Mouse (Mus musculus): Measurements from ENCODE around the gene Dlg2. TPM values are rescaled to one million over a fixed set of nuclear protein-coding genes. Genes with fewer than 3 reads are reported as not detected.

The Dlg2 gene
- polyA plus RNA-seq, 1 experiment = 6.0 TPM

DNA sequence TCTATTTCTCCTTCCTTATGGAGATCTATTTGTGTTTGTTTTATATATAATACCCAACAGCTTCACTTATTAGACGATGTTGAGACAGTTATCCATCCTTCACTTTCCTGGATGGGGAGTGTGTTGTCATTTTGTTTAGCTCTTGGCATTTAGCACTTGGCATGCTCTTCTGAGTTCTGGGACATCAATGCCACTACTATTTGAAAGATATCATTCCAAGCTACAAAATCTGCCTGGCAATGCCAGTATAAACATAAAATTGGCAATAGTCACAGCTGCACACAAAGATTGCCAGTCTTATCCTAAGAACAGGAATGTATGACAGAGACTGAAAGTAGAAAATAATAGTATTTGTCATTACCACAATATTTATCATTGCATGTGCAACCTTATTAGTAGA, 735.8 kb downstream of the Dlg2 start:
- Histone ChIP-seq H3K4me1 (replicated peaks; ENCODE audit: control insufficient read depth, insufficient read depth, low read length) (no peaks in the 10 kb centered on the region), H3K36me3 (ENCODE audit: control insufficient read depth, insufficient read depth, low read length) (no peaks in the 10 kb centered on the region), H3K27me3 (ENCODE audit: control insufficient read depth, insufficient read depth, low read length) (no peaks in the 10 kb centered on the region), H3K4me3 (ENCODE audit: control insufficient read depth, insufficient read depth, low read length) (no peak overlapping the region), H3K27ac (ENCODE audit: control insufficient read depth, insufficient read depth, low read length) (no peak overlapping the region)
- no peak for DNase-seq
- WGBS = 96% methylated on average over 1 of the region's 1 CpGs
- TF ChIP-seq POLR2A (IDR thresholded peaks at IDR 0.05; ENCODE audit: control insufficient read depth, extremely low read depth, insufficient read depth, low read length, poor library complexity) = no peak
- no peak for TF ChIP-seq CTCF (IDR thresholded peaks at IDR 0.05; ENCODE audit: borderline replicate concordance, control insufficient read depth, extremely low read depth, insufficient read depth, low read length, poor library complexity)

DNA sequence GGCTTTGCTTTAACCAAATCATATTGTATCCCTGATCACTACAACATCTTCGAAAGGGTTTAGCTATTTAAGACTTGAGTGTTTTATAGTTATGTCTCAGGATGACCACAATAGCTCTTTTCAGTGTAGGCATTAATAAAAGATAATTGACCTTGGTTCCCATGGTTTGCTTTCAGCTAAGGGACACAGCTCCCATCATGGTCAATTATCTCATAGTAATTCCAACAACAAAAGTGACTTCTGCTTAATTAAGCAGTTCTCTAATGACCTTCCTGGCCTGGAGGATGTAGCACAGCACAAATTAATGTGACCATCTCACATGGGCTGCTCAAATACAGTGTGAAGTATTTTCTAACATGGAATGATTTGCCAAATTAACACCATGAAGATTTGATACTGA, 738.4 kb downstream of the Dlg2 start:
- TF ChIP-seq POLR2A (IDR thresholded peaks at IDR 0.05; ENCODE audit: control insufficient read depth, extremely low read depth, insufficient read depth, low read length, poor library complexity) (no peak), CTCF (IDR thresholded peaks at IDR 0.05; ENCODE audit: borderline replicate concordance, control insufficient read depth, extremely low read depth, insufficient read depth, low read length, poor library complexity) (no peak)
- no peaks in the 10 kb centered on the region for H3K36me3 ChIP-seq (ENCODE audit: control insufficient read depth, insufficient read depth, low read length)
- H3K27ac ChIP-seq (ENCODE audit: control insufficient read depth, insufficient read depth, low read length) = no peak overlapping the region
- H3K4me3 ChIP-seq (ENCODE audit: control insufficient read depth, insufficient read depth, low read length) = no peak overlapping the region
- 82% methylated on average over 1 of the region's 1 CpGs for WGBS
- DNase-seq = no peak
- H3K4me1 ChIP-seq (replicated peaks; ENCODE audit: control insufficient read depth, insufficient read depth, low read length) = no peaks in the 10 kb centered on the region
- H3K27me3 ChIP-seq (ENCODE audit: control insufficient read depth, insufficient read depth, low read length) = no peaks in the 10 kb centered on the region

DNA sequence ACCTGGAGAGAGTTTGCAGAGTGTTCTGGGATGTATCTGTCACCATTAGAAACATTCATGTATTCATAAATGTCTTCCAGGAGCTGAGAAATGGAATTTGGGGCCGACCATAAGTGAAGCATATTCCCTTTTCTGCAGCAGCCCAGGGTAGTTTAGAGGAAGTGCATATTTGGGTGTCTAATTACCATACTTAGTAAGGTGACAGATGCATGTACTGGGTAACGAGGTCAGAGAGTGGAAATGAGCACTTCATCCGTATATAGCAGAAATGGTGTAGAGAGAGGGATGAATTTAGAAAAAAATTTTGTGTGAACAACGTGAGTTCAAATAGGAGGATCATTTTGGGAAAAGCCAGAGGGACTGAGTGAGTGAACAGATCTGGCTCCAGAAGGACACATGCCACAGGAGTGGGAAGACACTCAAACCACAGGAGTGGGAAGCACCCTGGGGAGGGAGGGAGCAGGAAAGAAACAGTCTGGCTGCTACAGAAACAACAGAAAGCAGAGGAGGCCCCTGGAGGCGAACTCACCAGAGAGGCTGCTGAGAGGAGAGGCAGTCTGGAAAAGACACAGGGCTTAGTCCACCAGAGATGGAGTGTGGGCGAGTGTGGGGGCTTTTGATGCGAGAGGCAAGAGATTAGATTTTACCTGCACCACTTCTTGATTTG, 742.0 kb downstream of the Dlg2 start:
- no peak for TF ChIP-seq CTCF (IDR thresholded peaks at IDR 0.05; ENCODE audit: borderline replicate concordance, control insufficient read depth, extremely low read depth, insufficient read depth, low read length, poor library complexity)
- TF ChIP-seq POLR2A (IDR thresholded peaks at IDR 0.05; ENCODE audit: control insufficient read depth, extremely low read depth, insufficient read depth, low read length, poor library complexity) = no peak

DNA sequence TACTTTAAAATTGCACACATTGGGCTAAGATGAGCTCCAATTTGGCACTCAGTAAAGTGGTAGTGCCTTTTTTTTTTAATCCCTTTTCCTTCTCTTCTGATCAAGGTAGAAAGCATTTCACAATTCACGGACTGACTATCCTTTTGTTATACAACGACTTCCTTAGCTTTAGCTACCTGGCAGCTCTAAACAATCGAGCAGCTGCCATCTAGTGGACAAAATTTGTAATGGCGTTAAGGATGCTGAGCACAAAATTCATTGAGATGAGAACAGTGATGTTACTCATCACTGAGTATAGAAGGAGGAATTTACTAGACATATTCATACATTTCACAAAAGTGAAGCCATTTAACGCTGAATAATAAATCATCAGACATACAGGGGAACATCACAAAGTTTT, 750.0 kb downstream of the Dlg2 start:
- H3K4me1 ChIP-seq (replicated peaks; ENCODE audit: control insufficient read depth, insufficient read depth, low read length) = no peaks in the 10 kb centered on the region
- no peaks in the 10 kb centered on the region for H3K27me3 ChIP-seq (ENCODE audit: control insufficient read depth, insufficient read depth, low read length)
- 2% methylated on average over 5 of the region's 5 CpGs for WGBS
- H3K36me3 ChIP-seq (ENCODE audit: control insufficient read depth, insufficient read depth, low read length) = no peaks in the 10 kb centered on the region
- TF ChIP-seq CTCF (IDR thresholded peaks at IDR 0.05; ENCODE audit: borderline replicate concordance, control insufficient read depth, extremely low read depth, insufficient read depth, low read length, poor library complexity) (no peak), POLR2A (IDR thresholded peaks at IDR 0.05; ENCODE audit: control insufficient read depth, extremely low read depth, insufficient read depth, low read length, poor library complexity) (no peak)
- no peak overlapping the region for H3K27ac ChIP-seq (ENCODE audit: control insufficient read depth, insufficient read depth, low read length)
- H3K4me3 ChIP-seq (ENCODE audit: control insufficient read depth, insufficient read depth, low read length) = no peak overlapping the region
- DNase-seq = peak; percentile 3

More for the DNA sequence above, 742.0 kb downstream of the Dlg2 start:
- no peak overlapping the region for H3K27ac ChIP-seq (ENCODE audit: control insufficient read depth, insufficient read depth, low read length)
- H3K27me3 ChIP-seq (ENCODE audit: control insufficient read depth, insufficient read depth, low read length) = no peaks in the 10 kb centered on the region
- no peaks in the 10 kb centered on the region for H3K4me1 ChIP-seq (replicated peaks; ENCODE audit: control insufficient read depth, insufficient read depth, low read length)
- DNase-seq = no peak
- WGBS = 59% methylated on average over 7 of the region's 7 CpGs
- no peak overlapping the region for H3K4me3 ChIP-seq (ENCODE audit: control insufficient read depth, insufficient read depth, low read length)
- no peaks in the 10 kb centered on the region for H3K36me3 ChIP-seq (ENCODE audit: control insufficient read depth, insufficient read depth, low read length)

DNA sequence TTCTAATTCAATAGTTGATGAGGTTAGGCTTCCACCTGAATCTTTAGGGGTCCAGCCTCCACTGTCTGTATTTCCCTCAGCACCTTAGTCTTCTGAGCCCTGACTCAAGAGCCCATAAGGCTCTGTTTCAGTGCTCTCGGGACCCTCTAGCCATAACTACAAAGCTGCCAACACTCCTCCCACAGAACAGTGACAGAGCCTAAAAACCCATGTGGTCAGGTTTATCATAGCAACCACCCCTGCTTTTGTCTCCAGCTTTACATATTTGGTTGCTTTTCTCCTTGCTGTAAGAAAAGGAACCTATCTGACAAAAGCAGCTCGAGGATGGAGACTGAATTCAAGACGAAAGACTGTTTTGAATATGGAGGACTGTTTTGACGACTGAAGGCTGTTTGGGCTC, 765.2 kb downstream of the Dlg2 start:
- no peaks in the 10 kb centered on the region for H3K27me3 ChIP-seq (ENCODE audit: control insufficient read depth, insufficient read depth, low read length)

DNA sequence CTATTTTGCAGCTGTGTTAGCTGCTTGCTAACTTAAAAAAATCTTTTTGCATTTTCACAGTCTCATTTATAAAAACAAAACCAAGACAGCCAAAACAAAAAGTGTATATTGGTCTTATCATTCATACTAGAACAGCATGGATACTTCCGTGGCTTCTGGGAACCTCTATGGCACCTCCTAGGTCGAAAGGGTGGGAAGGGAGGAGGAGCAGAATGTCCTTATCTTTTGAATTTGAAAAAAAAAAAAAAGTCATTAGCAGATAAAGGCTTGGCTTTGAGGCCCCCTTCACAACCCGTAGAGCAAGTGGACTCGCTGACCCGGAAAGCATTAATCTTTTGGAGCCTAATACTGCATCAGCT, 785.2 kb downstream of the Dlg2 start:
- no peaks in the 10 kb centered on the region for H3K27me3 ChIP-seq (ENCODE audit: control insufficient read depth, insufficient read depth, low read length)
- H3K36me3 ChIP-seq (ENCODE audit: control insufficient read depth, insufficient read depth, low read length) = no peaks in the 10 kb centered on the region
- H3K27ac ChIP-seq (ENCODE audit: control insufficient read depth, insufficient read depth, low read length) = no peak overlapping the region
- no peak overlapping the region for H3K4me3 ChIP-seq (ENCODE audit: control insufficient read depth, insufficient read depth, low read length)
- no peak for TF ChIP-seq POLR2A (IDR thresholded peaks at IDR 0.05; ENCODE audit: control insufficient read depth, extremely low read depth, insufficient read depth, low read length, poor library complexity)
- TF ChIP-seq CTCF (IDR thresholded peaks at IDR 0.05; ENCODE audit: borderline replicate concordance, control insufficient read depth, extremely low read depth, insufficient read depth, low read length, poor library complexity) = no peak
- H3K4me1 ChIP-seq (replicated peaks; ENCODE audit: control insufficient read depth, insufficient read depth, low read length) = no peaks in the 10 kb centered on the region
- no peak for DNase-seq
- WGBS = 5% methylated on average over 5 of the region's 5 CpGs

More for the DNA sequence above, 765.2 kb downstream of the Dlg2 start:
- 77% methylated on average over 4 of the region's 4 CpGs for WGBS
- Histone ChIP-seq H3K27ac (ENCODE audit: control insufficient read depth, insufficient read depth, low read length) (no peak overlapping the region), H3K36me3 (ENCODE audit: control insufficient read depth, insufficient read depth, low read length) (no peaks in the 10 kb centered on the region), H3K4me3 (ENCODE audit: control insufficient read depth, insufficient read depth, low read length) (no peak overlapping the region), H3K4me1 (replicated peaks; ENCODE audit: control insufficient read depth, insufficient read depth, low read length) (no peaks in the 10 kb centered on the region)
- TF ChIP-seq CTCF (IDR thresholded peaks at IDR 0.05; ENCODE audit: borderline replicate concordance, control insufficient read depth, extremely low read depth, insufficient read depth, low read length, poor library complexity) = no peak
- TF ChIP-seq POLR2A (IDR thresholded peaks at IDR 0.05; ENCODE audit: control insufficient read depth, extremely low read depth, insufficient read depth, low read length, poor library complexity) = no peak
- DNase-seq = no peak
